Mouse (Mus musculus) layer of hippocampus, adult 8-10 months (tissue): Measurements from ENCODE around the gene Epb41l2. TPM values are rescaled to one million over a fixed set of nuclear protein-coding genes. Genes with fewer than 3 reads are reported as not detected.
A peak's percentile ranks its signal among the peaks of the same experiment; 100 is the strongest.

Experiments
- DNase-seq, 2 experiments: peaks; one replicate each; pipeline ENCODE4 v3.0.0; 2022; ENCODE audit warnings: low spot score in 2 of 2
- total RNA-seq, 4 experiments: library from RNA; stranded (reverse); gene quantifications; 2 replicates each; pipeline ENCODE4 v1.2.4; 2022

The Epb41l2 gene
- 100 to 1,000 TPM in 2 of 4 experiments, 10 to 100 TPM in 2; 75.9 to 120 (median 95.5) TPM for total RNA-seq

DNA sequence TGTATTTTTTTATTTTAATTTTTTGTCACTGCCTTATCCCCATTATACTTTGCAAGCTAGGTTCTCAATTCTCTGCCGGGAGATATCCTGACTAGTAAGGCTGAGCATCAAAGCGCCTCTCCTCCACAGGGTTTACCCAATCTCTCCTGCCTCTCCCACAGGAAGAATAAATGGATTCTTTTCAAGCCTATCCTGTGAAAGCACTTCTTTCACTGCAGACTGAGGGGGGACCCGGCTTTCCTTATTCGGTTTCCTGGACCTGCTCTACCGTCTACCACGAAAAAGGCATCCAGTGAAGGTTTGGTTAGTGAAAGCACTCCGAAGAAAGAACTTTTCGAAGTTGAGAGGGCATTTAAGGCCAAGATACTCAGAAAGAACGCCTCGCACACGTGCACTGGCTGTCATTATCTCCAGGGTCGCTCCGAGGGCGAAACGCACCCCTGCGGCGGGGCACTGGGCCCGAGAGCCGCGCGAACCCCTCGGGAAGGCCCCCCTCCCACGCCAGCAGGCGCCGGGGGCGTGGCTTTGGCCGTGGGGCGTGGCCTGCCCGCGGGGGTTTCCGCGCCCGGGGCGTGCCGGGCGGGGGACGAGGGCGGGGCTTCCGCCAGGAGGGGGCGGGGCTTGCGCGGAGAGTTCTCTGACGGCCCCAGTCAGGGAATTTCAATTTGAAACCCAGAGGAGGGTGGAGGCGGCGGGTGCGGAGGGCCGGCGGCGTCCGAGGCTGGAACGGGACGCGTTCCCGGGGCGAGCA is at the start of gene Epb41l2:
Gene Epb41l2, plus strand, starts transcription at position 591 of the 751 bp plus-strand sequence.
- DNase-seq, result peak; percentile 72 to 84

DNA sequence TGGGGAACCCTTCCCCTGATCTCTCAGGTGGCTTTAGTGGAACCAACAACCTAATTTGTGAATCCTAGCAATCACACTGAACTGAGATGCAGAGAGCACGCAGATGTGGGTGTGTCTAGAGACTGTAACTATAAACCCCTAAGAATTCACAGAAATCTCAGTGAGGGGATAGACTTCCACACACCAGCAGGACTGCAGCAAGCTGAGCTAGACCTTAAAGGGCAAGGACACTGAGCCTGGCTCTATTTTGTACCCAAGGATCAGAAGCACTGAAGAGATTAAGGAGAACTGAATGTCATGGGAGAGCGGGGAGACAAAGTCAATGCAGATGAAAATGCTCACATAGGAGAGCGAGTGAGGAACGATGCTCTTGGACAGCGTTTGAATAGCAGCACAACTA is 49.6 kb upstream of the Epb41l2 start:
- no peak for DNase-seq

- DNase-seq, result no peak
Observed at GRCm38 (mm10) chr10:25310736-25311135, 48.9 kb upstream of the Epb41l2 start.

- DNase-seq, result no peak
Observed at GRCm38 (mm10) chr10:25311554-25312212, 47.9 kb upstream of the Epb41l2 start.

DNA sequence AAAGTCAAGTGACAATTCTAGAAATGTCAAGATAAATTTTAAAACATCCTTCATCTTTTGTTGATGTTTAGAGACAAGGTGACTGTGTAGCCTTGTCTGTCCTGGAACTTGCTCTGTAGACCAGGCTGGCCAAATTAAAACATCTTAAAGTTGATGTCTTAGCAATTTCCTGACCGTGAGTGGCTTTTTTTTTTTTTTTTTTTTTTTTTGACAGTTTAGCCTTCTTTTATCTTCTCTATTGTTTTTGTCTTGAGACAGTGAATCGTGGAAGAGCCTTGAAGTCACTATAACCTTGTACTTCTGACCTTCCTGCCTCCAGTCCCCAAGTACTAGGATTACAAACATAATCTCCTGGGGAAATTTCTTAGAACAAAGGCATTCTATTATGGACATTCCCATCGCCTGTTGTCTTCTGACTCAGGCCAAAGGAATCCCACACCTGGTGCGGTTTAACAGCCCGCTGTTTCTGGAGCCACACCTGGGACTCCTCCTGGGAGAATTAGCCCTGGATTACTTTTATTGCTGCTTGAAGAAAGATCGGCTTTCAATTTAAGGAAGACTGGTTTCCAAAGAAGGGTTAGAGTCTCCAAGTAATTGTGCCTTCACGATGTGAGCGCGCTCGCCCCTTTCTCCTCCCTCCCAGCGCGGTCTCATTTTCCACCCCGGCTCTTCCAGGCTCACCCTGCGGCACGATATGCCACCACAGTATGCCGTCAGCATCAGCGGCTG is 45.6 kb upstream of the Epb41l2 start:
- DNase-seq, result no peak

DNA sequence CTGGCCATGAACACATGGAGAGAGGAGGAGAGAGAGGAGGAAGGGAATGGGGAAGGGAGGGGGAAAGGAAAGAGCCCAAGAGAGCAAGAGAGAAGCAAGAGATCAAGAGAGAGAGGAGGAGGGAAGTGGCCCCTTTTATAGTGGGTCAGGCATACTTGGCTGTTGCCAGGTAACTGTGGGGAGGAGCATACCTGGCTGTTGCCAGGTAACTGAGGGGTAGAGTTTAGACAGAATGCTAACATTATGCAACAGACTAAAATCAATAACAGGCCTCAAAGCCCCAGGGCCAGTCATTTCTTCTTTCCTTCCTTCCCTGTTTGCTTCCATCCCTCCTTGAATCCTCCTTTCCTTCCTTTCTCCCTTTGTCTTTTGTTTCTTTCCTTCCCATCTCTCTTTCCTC is 41.9 kb upstream of the Epb41l2 start:
- no peak for DNase-seq

DNA sequence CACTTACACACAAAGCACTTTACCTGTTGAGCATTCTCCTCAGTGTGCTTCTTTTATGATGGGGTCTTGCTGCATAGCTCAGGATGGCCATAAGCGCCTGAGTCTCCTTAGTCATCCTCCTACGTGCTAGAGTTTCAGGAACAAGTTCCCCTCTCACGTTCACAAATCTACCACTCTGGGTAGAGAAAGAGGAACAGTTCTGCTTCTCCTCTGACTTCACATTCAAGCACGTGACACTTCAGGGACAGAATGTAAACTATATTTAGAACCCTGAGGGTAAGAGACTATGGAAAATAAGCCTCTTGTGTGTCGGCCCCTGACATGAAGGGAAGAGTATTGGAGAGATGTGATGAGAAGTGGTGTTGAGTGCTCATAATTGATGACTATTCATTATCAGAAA is 41.2 kb upstream of the Epb41l2 start:
- DNase-seq, result no peak

- no peak for DNase-seq
Observed at GRCm38 (mm10) chr10:25319531-25319930, 40.1 kb upstream of the Epb41l2 start.

GRCm38 (mm10) chr10:25321198-25321597 is 38.4 kb upstream of the Epb41l2 start:
- no peak for DNase-seq

GRCm38 (mm10) chr10:25325690-25326089 is 33.9 kb upstream of the Epb41l2 start:
- DNase-seq, result no peak

DNA sequence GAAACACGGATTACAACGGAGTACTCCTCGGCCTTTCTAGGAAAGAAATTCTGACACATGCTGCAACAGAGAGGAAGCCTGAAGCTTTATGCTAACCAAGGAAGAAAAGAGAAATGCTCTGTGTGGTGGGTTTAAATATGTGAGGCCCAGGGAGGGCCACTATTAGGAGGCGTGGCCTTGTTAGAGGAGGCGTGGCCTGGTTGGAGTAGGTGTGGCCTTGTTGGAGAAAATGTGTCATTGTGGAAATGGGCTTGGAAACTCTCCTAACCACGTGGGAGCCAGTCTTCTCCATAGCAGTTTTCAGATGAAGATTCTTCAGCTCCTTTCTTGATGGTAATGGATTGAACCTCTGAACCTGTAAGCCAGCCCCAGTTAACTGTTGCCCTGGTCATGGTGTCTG is 32.1 kb upstream of the Epb41l2 start:
- no peak for DNase-seq

GRCm38 (mm10) chr10:25330094-25330493 is 29.5 kb upstream of the Epb41l2 start:
- no peak for DNase-seq

- DNase-seq, result no peak
Observed at GRCm38 (mm10) chr10:25331321-25332049, 28.1 kb upstream of the Epb41l2 start.

GRCm38 (mm10) chr10:25333390-25334079 is 26.1 kb upstream of the Epb41l2 start:
- DNase-seq, result no peak

DNA sequence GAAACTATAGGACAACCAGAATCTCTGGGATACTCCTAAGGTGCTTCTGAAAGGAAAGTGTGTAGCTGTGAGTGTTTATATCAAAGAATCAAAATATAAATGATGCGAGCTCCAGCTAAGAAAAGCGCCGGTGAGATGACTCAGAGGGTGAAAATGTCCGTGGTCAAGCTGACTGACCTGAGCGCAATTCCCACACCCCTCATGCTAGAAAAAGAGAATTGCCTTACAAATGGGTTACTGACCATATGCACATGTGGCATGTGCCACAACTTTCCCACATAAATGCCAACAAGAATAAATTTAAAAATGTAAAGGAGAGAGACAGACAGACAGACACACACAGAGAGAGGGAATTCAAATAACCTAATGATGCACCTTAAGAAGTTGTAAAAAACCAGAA is 18.9 kb upstream of the Epb41l2 start:
- DNase-seq, result no peak

DNA sequence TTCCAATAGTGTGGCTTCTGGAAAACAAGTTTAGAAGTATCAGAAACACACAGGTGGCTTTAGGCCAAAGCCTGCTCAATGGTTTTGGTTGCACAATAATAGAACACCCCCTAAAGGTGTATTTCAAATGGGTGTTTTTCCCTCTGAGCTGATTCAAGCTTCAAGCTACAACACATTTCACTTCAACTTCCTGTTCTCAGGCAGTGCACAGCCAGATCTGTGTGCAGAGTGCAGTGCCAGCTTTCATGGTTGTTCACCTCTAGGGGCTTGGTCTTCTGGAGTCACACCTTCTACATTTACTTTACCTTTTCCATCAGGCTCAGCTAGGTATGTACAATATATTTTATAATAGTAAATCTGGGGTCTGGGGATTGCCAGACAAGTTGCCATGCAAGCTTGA is 16.8 kb upstream of the Epb41l2 start:
- no peak for DNase-seq

GRCm38 (mm10) chr10:25353941-25354340 is 5.7 kb upstream of the Epb41l2 start:
- peak in 1 of 2 experiments; percentile 30 for DNase-seq

GRCm38 (mm10) chr10:25354390-25354789 is 5.2 kb upstream of the Epb41l2 start:
- no peak for DNase-seq

DNA sequence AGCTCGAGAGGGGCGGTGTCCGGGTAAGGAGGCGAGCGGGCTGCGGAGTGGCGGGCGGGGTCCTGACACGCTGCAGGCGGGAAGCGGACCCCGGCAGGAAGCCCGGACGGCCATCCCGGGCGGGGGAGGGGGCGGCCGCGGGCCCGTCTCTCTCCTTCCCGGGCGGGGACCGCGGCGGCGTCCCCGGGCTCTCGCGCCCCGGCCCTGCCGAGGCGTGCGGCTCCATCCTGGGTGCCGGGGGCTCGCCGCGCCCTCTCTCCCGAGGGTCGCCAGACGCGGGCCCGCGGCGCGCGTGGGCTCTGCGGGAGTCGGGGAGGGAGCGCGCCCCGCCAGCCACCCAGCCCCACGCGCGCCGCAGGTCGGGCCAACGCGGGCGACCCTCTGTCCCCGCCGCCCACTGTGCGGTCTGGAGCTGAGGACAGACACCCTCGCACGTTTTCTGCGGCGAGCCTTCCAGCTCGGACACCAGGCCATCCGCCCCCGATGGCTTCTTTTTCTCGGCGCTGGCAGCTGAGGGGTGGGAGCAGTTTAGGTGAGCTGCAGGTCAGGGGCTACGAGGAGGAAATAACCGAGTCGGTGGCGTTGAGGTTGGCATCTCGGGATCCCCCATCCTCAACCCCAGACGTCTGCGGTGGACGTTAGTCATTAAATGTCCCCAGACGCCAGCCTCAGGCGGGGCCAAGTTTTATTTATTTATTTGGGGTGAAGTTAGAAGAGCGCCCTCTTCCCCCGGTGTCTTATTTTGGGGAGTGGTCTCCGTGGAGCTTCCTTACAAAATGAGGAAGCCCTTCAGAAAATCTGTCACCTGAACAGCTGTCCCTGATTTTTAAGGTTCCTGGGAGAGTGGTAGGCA is 587 bp downstream of the Epb41l2 start:
- DNase-seq, result no peak

GRCm38 (mm10) chr10:25362235-25362634 is 2.6 kb downstream of the Epb41l2 start:
- DNase-seq, result no peak
